ENCODE assay signal across 8 mouse cellular contexts in the genomic region with DNA sequence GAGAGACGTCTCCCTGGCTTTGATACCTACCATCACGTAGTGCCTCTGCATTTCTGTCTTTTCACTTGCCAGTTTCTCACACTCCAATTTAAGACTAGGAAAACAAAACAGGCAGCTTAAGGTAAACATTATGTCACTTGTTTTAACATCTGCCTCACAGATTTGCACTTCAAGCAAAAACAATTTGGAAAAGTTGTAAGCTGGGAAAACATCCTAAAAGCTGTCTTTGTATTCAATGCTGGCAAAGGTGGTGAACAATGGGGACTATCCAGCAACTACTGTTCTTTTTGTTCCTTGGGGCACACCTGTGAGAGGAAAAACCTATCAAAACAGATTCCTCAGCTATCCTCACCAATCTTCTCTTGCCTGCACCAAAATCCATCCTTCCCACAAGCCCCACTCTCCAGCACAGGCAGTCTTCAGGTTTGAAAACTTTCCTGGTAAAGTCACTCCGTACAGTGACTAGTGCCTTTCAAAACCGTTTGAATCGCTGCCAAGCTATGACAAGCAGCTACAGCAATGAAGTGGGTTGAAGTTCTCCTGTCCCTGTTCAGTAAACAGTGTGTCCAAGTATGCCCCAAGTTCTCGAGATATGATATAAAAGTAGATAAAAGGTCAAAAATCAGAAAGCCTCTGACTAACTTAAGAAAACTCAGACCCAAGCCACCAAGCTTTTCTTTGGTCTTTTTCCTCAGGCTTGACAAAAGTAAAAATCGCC. TPM values are rescaled to one million over a fixed set of nuclear protein-coding genes. Genes with fewer than 3 reads are reported as not detected.
DNase-seq lines count a peak whose midpoint lies in the region; ATAC-seq and TF ChIP-seq lines count a peak whose summit lies in the region.

No protein-coding gene starts in this region.

- peak overlapping the region; percentile 83 for H3K4me2 ChIP-seq in heart, embryonic 11.5 days
- peak overlapping the region; percentile 66 for H3K4me2 ChIP-seq in kidney, embryonic 14.5 days (replicated peaks; ENCODE audit: low read depth, low read length)
- H3K4me2 ChIP-seq in lung, embryonic 16.5 days (ENCODE audit: low read depth, low read length): peak overlapping the region; percentile 85

- no peak for ATAC-seq in heart, embryonic 11.5 days (replicated peaks; ENCODE audit: insufficient number of reproducible peaks, low FRiP score, low TSS enrichment)
- ATAC-seq in kidney, embryonic 14.5 days (ENCODE audit: low FRiP score, low TSS enrichment): no peak
- no peak for ATAC-seq in lung, embryonic 16.5 days (ENCODE audit: low read depth)
- no peak for ATAC-seq in granulocyte monocyte progenitor cell, adult 5-6 weeks (replicated peaks; ENCODE audit: poor library complexity, severe bottlenecking)

- H3K9me3 ChIP-seq in heart, embryonic 11.5 days (replicated peaks; ENCODE audit: control insufficient read depth, low read length): no peaks in the 10 kb centered on the region
- no peaks in the 10 kb centered on the region for H3K9me3 ChIP-seq in kidney, embryonic 14.5 days (ENCODE audit: control insufficient read depth, low read length)
- H3K9me3 ChIP-seq in lung, embryonic 16.5 days (ENCODE audit: control insufficient read depth, low read length): no peaks in the 10 kb centered on the region

- H3K9ac ChIP-seq in heart, embryonic 11.5 days (ENCODE audit: low read depth, low read length): no peak overlapping the region; the same call in 1 of the 2 replicates
- peak overlapping the region; percentile 91 for H3K9ac ChIP-seq in kidney, embryonic 14.5 days (ENCODE audit: low read depth, low read length)
- H3K9ac ChIP-seq in lung, embryonic 16.5 days (ENCODE audit: low read length): peak overlapping the region; percentile 65; the same call in 1 of the 2 replicates

- no peak for TF ChIP-seq POLR2A in cerebellum, adult 2 months (IDR thresholded peaks at IDR 0.05; ENCODE audit: borderline replicate concordance, insufficient read depth, low read length)

- H3K36me3 ChIP-seq in heart, embryonic 11.5 days (ENCODE audit: control insufficient read depth, insufficient read depth, low read length): no peaks in the 10 kb centered on the region
- H3K36me3 ChIP-seq in kidney, embryonic 14.5 days (ENCODE audit: control insufficient read depth, insufficient read depth, low read length): peaks cover 6% of the 10 kb centered on the region; the same call in 1 of the 2 replicates
- H3K36me3 ChIP-seq in lung, embryonic 16.5 days (ENCODE audit: control insufficient read depth, insufficient read depth, low read length): 0 out of 2 replicates have a peak, but pooled peaks cover 2% of the 10 kb centered on the region

- peak; percentile 4 for DNase-seq in ovary, adult 18-20 months (ENCODE audit: low spot score)
- DNase-seq in ovary, postnatal 10 days (ENCODE audit: low spot score): no peak
- DNase-seq in cerebellum, adult 2 months: peak; percentile 20 to 23
- no peak for DNase-seq in frontal cortex, postnatal 10 days (ENCODE audit: low spot score in 2 of 2)

- TF ChIP-seq CTCF in cerebellum, adult 2 months (IDR thresholded peaks at IDR 0.05; ENCODE audit: borderline replicate concordance, insufficient read depth, low read depth, low read length): no peak

- no peak overlapping the region for H3K4me3 ChIP-seq in cerebellum, adult 2 months (replicated peaks; ENCODE audit: insufficient read depth, low read depth, low read length)
- H3K4me3 ChIP-seq in heart, embryonic 11.5 days (ENCODE audit: low read depth, low read length): peak overlapping the region; percentile 79
- H3K4me3 ChIP-seq in kidney, embryonic 14.5 days (ENCODE audit: low read length): peak overlapping the region; percentile 86
- peak overlapping the region; percentile 90 for H3K4me3 ChIP-seq in lung, embryonic 16.5 days (ENCODE audit: low read length)

- peaks cover 2% of the 10 kb centered on the region; the same call in 1 of the 2 replicates for H3K4me1 ChIP-seq in cerebellum, adult 2 months (ENCODE audit: control insufficient read depth, insufficient read depth, low read length)
- peaks cover 14% of the 10 kb centered on the region for H3K4me1 ChIP-seq in heart, embryonic 11.5 days (ENCODE audit: control insufficient read depth, insufficient read depth, low read length)
- H3K4me1 ChIP-seq in kidney, embryonic 14.5 days (ENCODE audit: control insufficient read depth, insufficient read depth, low read length): peaks cover 19% of the 10 kb centered on the region; the same call in 1 of the 2 replicates
- peaks cover 28% of the 10 kb centered on the region for H3K4me1 ChIP-seq in lung, embryonic 16.5 days (replicated peaks; ENCODE audit: control insufficient read depth, insufficient read depth, low read length)

- 52% methylated on average over 7 of the region's 7 CpGs for WGBS in cerebellum, adult 2 months
- 31% methylated on average over 7 of the region's 7 CpGs for WGBS in heart, embryonic 11.5 days (ENCODE audit: insufficient replicate concordance)
- WGBS in kidney, embryonic 14.5 days: 21% methylated on average over 7 of the region's 7 CpGs
- WGBS in lung, embryonic 16.5 days: 12% methylated on average over 7 of the region's 7 CpGs

- no peak overlapping the region for H3K27ac ChIP-seq in cerebellum, adult 2 months (ENCODE audit: insufficient read depth, low read length)
- no peak overlapping the region for H3K27ac ChIP-seq in heart, embryonic 11.5 days (ENCODE audit: low read depth, low read length)
- no peak overlapping the region for H3K27ac ChIP-seq in kidney, embryonic 14.5 days (ENCODE audit: low read depth, low read length)
- no peak overlapping the region for H3K27ac ChIP-seq in lung, embryonic 16.5 days (ENCODE audit: low read length)

- no peaks in the 10 kb centered on the region for H3K27me3 ChIP-seq in cerebellum, adult 2 months (ENCODE audit: control insufficient read depth, insufficient read depth, low read length)
- H3K27me3 ChIP-seq in heart, embryonic 11.5 days (ENCODE audit: control insufficient read depth, insufficient read depth, low read length): peaks cover 43% of the 10 kb centered on the region
- H3K27me3 ChIP-seq in kidney, embryonic 14.5 days (ENCODE audit: control insufficient read depth, insufficient read depth, low read length): no peaks in the 10 kb centered on the region
- no peaks in the 10 kb centered on the region for H3K27me3 ChIP-seq in lung, embryonic 16.5 days (ENCODE audit: control insufficient read depth, insufficient read depth, low read depth, low read length)

RNA-seq across cellular contexts. Expression of a gene that starts 2.7 kb away (rescaled TPM):
- polyA plus RNA-seq in cerebellum, adult 2 months (2012; rRNA removed): 23.9 and 25.1 TPM in 2 replicates
- polyA plus RNA-seq in heart, embryonic 11.5 days (2014; fragmentation: Nextera tagmentation; extraction: Ambion mirVana): 9.7 and 11.7 TPM in 2 replicates
- polyA plus RNA-seq in kidney, embryonic 14.5 days (2014; fragmentation: Nextera tagmentation; extraction: Ambion mirVana): 30.3 and 39.4 TPM in 2 replicates
- 15.4 and 15.7 TPM in 2 replicates for polyA plus RNA-seq in lung, embryonic 16.5 days (2015; fragmentation: Nextera tagmentation; extraction: Ambion mirVana)
- total RNA-seq in granulocyte monocyte progenitor cell, adult 5-6 weeks (2014; fragmentation: Nextera tagmentation): 7.3 and 8.4 TPM in 2 replicates
- 7.5 and 8.4 TPM in 2 replicates for total RNA-seq in granulocyte monocyte progenitor cell, adult 5-6 weeks (2017)

Comparison
In these comparisons a context has a peak if more than half of its experiments do, and no peak if none do; other contexts are left out.
1. DNase-seq: peak in ovary, adult 18-20 months (single experiment) and cerebellum, adult 2 months (2 of 2); none in ovary, postnatal 10 days (single experiment) and frontal cortex, postnatal 10 days (0 of 2).
2. Peak in every context shown above with its lines, with median percentiles within 50 percentile points of each other: H3K4me2 ChIP-seq.